Mouse (Mus musculus): ENCODE results near the gene Abhd11.
"Not testable (repeated sequence)": the region's sequence is repeated elsewhere in the genome, so short reads cannot be mapped to it uniquely, and the experiment has no call there.

The Abhd11 gene

GRCm38 (mm10) chr5:135008671-135009589 lies at the start of gene Abhd11:
Gene Abhd11, plus strand, starts transcription at chr5:135009152.
- peak; percentile 100 for DNase-seq (ENCODE audit: low spot score)

- no peak for DNase-seq (ENCODE audit: low spot score)
These were observed 48.5 kb upstream of the Abhd11 start for GRCm38 (mm10) chr5:134960430-134960829.

- no peak for DNase-seq (ENCODE audit: low spot score)
These were observed 47.4 kb upstream of the Abhd11 start for GRCm38 (mm10) chr5:134961519-134961918.

- peak; percentile 28 for DNase-seq (ENCODE audit: low spot score)
These were observed 45.4 kb upstream of the Abhd11 start for GRCm38 (mm10) chr5:134963546-134963945.

- not testable (repeated sequence) for DNase-seq (ENCODE audit: low spot score)
These were observed 44.3 kb upstream of the Abhd11 start for GRCm38 (mm10) chr5:134964655-134965054.

- peak; percentile 92 for DNase-seq (ENCODE audit: low spot score)
These were observed 43.5 kb upstream of the Abhd11 start for GRCm38 (mm10) chr5:134965473-134965851.

- DNase-seq (ENCODE audit: low spot score), result peak; percentile 64
These were observed 42.8 kb upstream of the Abhd11 start for GRCm38 (mm10) chr5:134965852-134966821.

GRCm38 (mm10) chr5:134967164-134967944 lies 41.6 kb upstream of the Abhd11 start:
- no peak for DNase-seq (ENCODE audit: low spot score)

GRCm38 (mm10) chr5:134970671-134971070 lies 38.3 kb upstream of the Abhd11 start:
- peak; percentile 50 for DNase-seq (ENCODE audit: low spot score)

GRCm38 (mm10) chr5:134973081-134973480 lies 35.9 kb upstream of the Abhd11 start:
- DNase-seq (ENCODE audit: low spot score), result no peak

GRCm38 (mm10) chr5:134973526-134973925 lies 35.4 kb upstream of the Abhd11 start:
- DNase-seq (ENCODE audit: low spot score), result no peak

GRCm38 (mm10) chr5:134974294-134974693 lies 34.7 kb upstream of the Abhd11 start:
- no peak for DNase-seq (ENCODE audit: low spot score)

- no peak for DNase-seq (ENCODE audit: low spot score)
These were observed 34.0 kb upstream of the Abhd11 start for GRCm38 (mm10) chr5:134974921-134975320.

- no peak for DNase-seq (ENCODE audit: low spot score)
These were observed 32.8 kb upstream of the Abhd11 start for GRCm38 (mm10) chr5:134976164-134976563.

- no peak for DNase-seq (ENCODE audit: low spot score)
These were observed 32.2 kb upstream of the Abhd11 start for GRCm38 (mm10) chr5:134976577-134977250.

GRCm38 (mm10) chr5:134977837-134978236 lies 31.1 kb upstream of the Abhd11 start:
- DNase-seq (ENCODE audit: low spot score), result no peak

- no peak for DNase-seq (ENCODE audit: low spot score)
These were observed 27.8 kb upstream of the Abhd11 start for GRCm38 (mm10) chr5:134981149-134981548.

- no peak for DNase-seq (ENCODE audit: low spot score)
These were observed 25.8 kb upstream of the Abhd11 start for GRCm38 (mm10) chr5:134983111-134983510.

GRCm38 (mm10) chr5:134983771-134984170 lies 25.2 kb upstream of the Abhd11 start:
- DNase-seq (ENCODE audit: low spot score), result peak; percentile 35

GRCm38 (mm10) chr5:134985633-134986297 lies 23.2 kb upstream of the Abhd11 start, which contains the start of gene Cldn3:
Gene Cldn3, plus strand, starts transcription at chr5:134986214.
- peak; percentile 61 for DNase-seq (ENCODE audit: low spot score)
